Mouse (Mus musculus) stomach, postnatal 0 days (tissue): Measurements from ENCODE around the gene Isg20. TPM values are rescaled to one million over a fixed set of nuclear protein-coding genes. Genes with fewer than 3 reads are reported as not detected.
A peak's percentile ranks its signal among the peaks of the same experiment; 100 is the strongest.

ENCODE experiments used
- ATAC-seq: fragments of 200-750 bp; cut with Nextera tagmentation; 2 replicates; pipeline ENCODE4 v1.8.0; 2017; ENCODE audit not compliant: low FRiP score, low TSS enrichment
- DNase-seq: peaks from one replicate; pipeline ENCODE4 v3.0.0-alpha.2; 2016; ENCODE audit warnings: low spot score
- H3K27ac ChIP-seq: fragments of 300-500 bp; sonication (generic); replicated peaks from 2 replicates; pipeline ENCODE4 v1.5.1; 2014; ENCODE audit warnings: mild to moderate bottlenecking, control low read depth
- H3K27me3 ChIP-seq: fragments of 300-500 bp; sonication (generic); 2 replicates; pipeline ENCODE4 v1.6.1; 2014; ENCODE audit warnings: low read length; ENCODE audit not compliant: control insufficient read depth, insufficient read depth
- H3K36me3 ChIP-seq: fragments of 300-500 bp; sonication (generic); 2 replicates; pipeline ENCODE4 v1.6.1; 2014; ENCODE audit warnings: low read length, mixed read lengths; ENCODE audit not compliant: control insufficient read depth, insufficient read depth
- H3K4me1 ChIP-seq: fragments of 300-500 bp; sonication (generic); replicated peaks from 2 replicates; pipeline ENCODE4 v1.6.1; 2014; ENCODE audit warnings: antibody characterized with exemption; ENCODE audit not compliant: control insufficient read depth, insufficient read depth
- H3K4me2 ChIP-seq: fragments of 300-500 bp; sonication (generic); replicated peaks from 2 replicates; pipeline ENCODE4 v1.6.1; 2014; ENCODE audit warnings: low read depth, mild to moderate bottlenecking, control low read depth, moderate library complexity
- H3K4me3 ChIP-seq: fragments of 300-500 bp; sonication (generic); 2 replicates; pipeline ENCODE4 v1.5.1; 2014; ENCODE audit warnings: low read depth, low read length, control low read depth
- H3K9ac ChIP-seq: fragments of 300-500 bp; sonication (generic); 2 replicates; pipeline ENCODE4 v1.6.1; 2014; ENCODE audit warnings: mild to moderate bottlenecking, low read length, control low read depth, mixed read lengths
- H3K9me3 ChIP-seq: fragments of 300-500 bp; sonication (generic); 2 replicates; pipeline ENCODE4 v1.6.1; 2016; ENCODE audit warnings: low read length; ENCODE audit not compliant: control insufficient read depth
- CTCF ChIP-seq: IDR thresholded peaks from 2 replicates; pipeline ENCODE4 v1.5.1; 2016; ENCODE audit warnings: antibody characterized with exemption, low read depth, mild to moderate bottlenecking, moderate library complexity
- EP300 ChIP-seq: optimal IDR thresholded peaks from 2 replicates; pipeline ENCODE3; 2016; ENCODE audit warnings: antibody characterized with exemption
- WGBS: fragments of 180-500 bp; shearing (Covaris S2); extraction: QIAGEN DNeasy Blood & Tissue Kit; methylation state at CpG from one replicate; pipeline ENCODE4 v1.1.7; 2014; 5-methylcytosine and 5-hydroxymethylcytosine counted together
- microRNA-seq: library from miRNA; unstranded; fragments of <30 nt; microRNA quantifications from one replicate; pipeline ENCODE4, GENCODE M21; 2016
- polyA plus RNA-seq: library from polyadenylated mRNA; unstranded; fragments of >200 nt; fragmentation: Nextera tagmentation; extraction: Ambion mirVana; gene quantifications from 2 replicates; pipeline ENCODE4 v1.2.1, GENCODE M21; 2015

Gene Isg20
- polyA plus RNA-seq, 1 experiment from 2014 or later, result 10.6 TPM

DNA sequence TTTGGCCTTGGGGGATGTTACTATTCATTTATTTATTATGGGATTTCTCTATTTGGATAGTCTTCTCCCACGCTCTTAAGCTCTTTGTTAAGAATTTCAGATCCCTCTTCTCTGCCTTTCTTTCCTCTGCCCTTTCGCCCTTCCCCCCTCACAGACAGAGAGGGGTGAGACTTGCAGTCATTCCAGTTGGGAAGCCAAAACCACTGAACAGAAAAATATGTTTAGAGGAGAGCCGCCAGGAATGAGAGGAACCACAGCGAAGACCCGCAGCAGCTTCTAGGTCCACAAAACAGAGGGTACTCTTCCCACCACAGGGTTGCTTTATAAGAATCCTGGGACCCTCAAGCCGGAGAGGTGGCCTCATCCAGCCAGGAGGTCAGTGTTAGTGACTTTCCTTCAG, 41.4 kb downstream of the Isg20 start:
- no peak overlapping the region for H3K4me2 ChIP-seq

DNA sequence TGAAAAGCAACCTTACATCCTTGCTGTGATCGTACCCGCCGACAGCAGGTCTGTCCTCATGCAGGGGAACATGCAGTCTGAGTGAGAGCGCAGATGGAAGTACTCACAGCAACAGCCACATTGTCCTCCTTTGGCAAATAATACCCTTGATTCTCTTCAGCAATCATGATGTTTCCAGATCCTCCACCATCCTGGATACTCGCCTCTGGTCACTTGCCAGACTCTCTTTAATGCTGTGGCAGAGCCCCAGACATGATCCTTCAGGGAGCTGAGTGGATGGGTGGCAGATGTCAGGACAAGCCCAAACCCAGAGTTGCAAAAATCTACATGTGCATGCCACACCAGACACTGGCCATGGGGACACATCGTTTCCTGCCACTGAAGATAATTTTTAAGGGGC, 41.9 kb downstream of the Isg20 start:
- ATAC-seq (no peak), DNase-seq (no peak)
- Histone ChIP-seq H3K36me3 (no peaks in the 10 kb centered on the region), H3K9ac (no peak overlapping the region), H3K27me3 (no peaks in the 10 kb centered on the region), H3K4me1 (no peaks in the 10 kb centered on the region; the same call in 1 of the 2 replicates), H3K9me3 (no peaks in the 10 kb centered on the region), H3K4me2 (no peak overlapping the region), H3K4me3 (no peak overlapping the region), H3K27ac (no peak overlapping the region)
- TF ChIP-seq EP300, result no peak
- no peak for TF ChIP-seq CTCF
- 76% methylated on average over 6 of the region's 6 CpGs for WGBS

More for the DNA sequence above, 41.4 kb downstream of the Isg20 start:
- ATAC-seq (no peak), DNase-seq (no peak)
- Histone ChIP-seq H3K4me3 (no peak overlapping the region), H3K4me1 (no peaks in the 10 kb centered on the region; the same call in 1 of the 2 replicates), H3K27me3 (no peaks in the 10 kb centered on the region), H3K9ac (no peak overlapping the region), H3K27ac (no peak overlapping the region), H3K36me3 (no peaks in the 10 kb centered on the region), H3K9me3 (no peaks in the 10 kb centered on the region)
- TF ChIP-seq EP300, result no peak
- TF ChIP-seq CTCF, result no peak
- WGBS, result 55% methylated on average over 6 of the region's 6 CpGs

DNA sequence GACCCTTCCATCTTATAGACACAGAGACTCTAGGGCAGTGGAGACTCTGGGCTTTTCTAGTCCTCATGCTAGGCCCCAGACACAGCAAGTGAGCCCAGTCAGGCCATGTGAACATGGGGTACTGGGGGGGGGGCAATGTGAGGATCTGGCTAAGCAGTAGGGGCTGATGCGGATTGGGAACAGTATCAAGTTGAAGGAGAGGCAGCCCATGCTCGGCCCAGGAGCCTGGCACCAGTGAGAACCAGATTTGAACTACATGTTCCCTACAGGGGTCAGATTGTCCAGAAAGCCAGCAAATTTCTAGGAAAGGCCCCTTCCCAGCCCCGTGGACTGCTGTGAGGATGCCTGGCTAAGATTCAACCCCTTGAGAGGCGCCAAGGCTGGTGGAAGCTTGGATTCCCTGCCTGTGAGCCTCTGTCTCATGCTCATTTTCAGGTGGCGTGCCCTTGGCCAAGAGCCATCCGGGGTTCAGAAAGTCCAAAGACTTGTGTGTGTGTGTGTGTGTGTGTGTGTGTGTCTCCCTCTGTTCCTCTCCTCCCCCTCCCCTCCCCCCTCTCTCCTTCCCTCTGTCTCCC, 45.4 kb downstream of the Isg20 start:
- Histone ChIP-seq H3K4me3 (no peak overlapping the region), H3K9ac (no peak overlapping the region), H3K4me1 (no peaks in the 10 kb centered on the region; the same call in 1 of the 2 replicates), H3K27ac (no peak overlapping the region), H3K27me3 (no peaks in the 10 kb centered on the region), H3K9me3 (no peaks in the 10 kb centered on the region), H3K36me3 (no peaks in the 10 kb centered on the region), H3K4me2 (no peak overlapping the region)
- ATAC-seq (no peak), DNase-seq (no peak)
- TF ChIP-seq EP300 (no peak), CTCF (no peak)
- 66% methylated on average over 6 of the region's 6 CpGs for WGBS

DNA sequence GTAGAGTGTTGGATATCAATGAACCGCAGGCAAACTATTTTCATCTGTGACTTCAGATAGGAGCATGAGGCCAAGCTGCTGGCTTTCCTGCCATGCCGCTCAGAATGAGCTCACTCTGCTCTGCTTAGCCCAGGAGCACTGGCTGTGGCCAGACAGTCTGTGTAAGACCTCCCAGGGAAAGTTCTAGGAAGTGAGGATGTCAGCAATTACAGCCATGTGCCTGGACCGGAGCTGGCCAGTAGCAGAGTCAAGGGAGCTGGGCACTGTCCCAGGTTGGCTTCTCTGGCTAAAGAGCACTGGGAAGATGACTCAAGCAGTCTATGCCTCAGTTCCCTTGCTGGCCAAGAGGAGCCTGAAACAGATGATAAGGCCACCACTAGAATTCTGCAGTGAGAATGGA, 50.7 kb downstream of the Isg20 start:
- 87% methylated on average over 3 of the region's 3 CpGs for WGBS
- Histone ChIP-seq H3K4me1 (no peaks in the 10 kb centered on the region), H3K4me2 (no peak overlapping the region), H3K27me3 (no peaks in the 10 kb centered on the region), H3K9ac (no peak overlapping the region), H3K4me3 (no peak overlapping the region), H3K36me3 (no peaks in the 10 kb centered on the region), H3K27ac (no peak overlapping the region), H3K9me3 (no peaks in the 10 kb centered on the region)
- no peak for ATAC-seq
- TF ChIP-seq EP300, result no peak
- TF ChIP-seq CTCF, result no peak
- DNase-seq, result no peak

Small RNA genes within 50 kb of the gene (microRNA-seq; reads per million reads assigned to microRNA genes)
- gene Mir7-2, result 15.8 reads per million, percentile 23 among the genes with 10 or more reads in this experiment

Other genes with a start within 250 kb of the Isg20 start
- 2.2 and 2.9 TPM in 2 replicates for gene Ntrk3, start 175.4 kb upstream of the Isg20 start, polyA plus RNA-seq
- 40.0 and 41.1 TPM in 2 replicates for gene Mrps11, start 130.3 kb upstream of the Isg20 start, polyA plus RNA-seq
- 55.0 and 55.5 TPM in 2 replicates for gene Mrpl46, start 129.9 kb upstream of the Isg20 start, polyA plus RNA-seq
- 8.2 and 8.3 TPM in 2 replicates for gene Det1, start 66.2 kb upstream of the Isg20 start, polyA plus RNA-seq
- gene Aen, start 17.6 kb upstream of the Isg20 start, polyA plus RNA-seq, result 25.8 and 27.0 TPM in 2 replicates
- gene Acan, start 140.1 kb downstream of the Isg20 start, polyA plus RNA-seq, result 0.02 TPM in 1 of 2 replicates, not detected in the other
- gene Hapln3, start 217.6 kb downstream of the Isg20 start, polyA plus RNA-seq, result 0.62 and 0.67 TPM in 2 replicates
- 178 TPM in 2 replicates for gene Mfge8, start 235.6 kb downstream of the Isg20 start, polyA plus RNA-seq